Mouse (Mus musculus) left cerebral cortex, postnatal 10 days (tissue): ENCODE data around the gene Daam2. TPM values are rescaled to one million over a fixed set of nuclear protein-coding genes. Genes with fewer than 3 reads are reported as not detected.

Source experiments
- DNase-seq, 2 experiments: peaks; one replicate each; pipeline ENCODE4 v3.0.0; 2021 to 2022; ENCODE audit warnings: low spot score in 2 of 2, mixed read lengths in 1 of 2; ENCODE audit errors: extremely low spot score in 1 of 2
- intact Hi-C: fragments of 180-260 bp; cut with DNase I; formaldehyde crosslinking; loops from one replicate; pipeline ENCODE4 v1.15.1; 2025
- total RNA-seq, 2 experiments: library from RNA; stranded (reverse); gene quantifications; 2 replicates each; pipeline ENCODE4 v1.2.3; 2021

Daam2 gene
- total RNA-seq, 2 experiments from 2014 or later = 34.2 to 41.7 TPM

DNA sequence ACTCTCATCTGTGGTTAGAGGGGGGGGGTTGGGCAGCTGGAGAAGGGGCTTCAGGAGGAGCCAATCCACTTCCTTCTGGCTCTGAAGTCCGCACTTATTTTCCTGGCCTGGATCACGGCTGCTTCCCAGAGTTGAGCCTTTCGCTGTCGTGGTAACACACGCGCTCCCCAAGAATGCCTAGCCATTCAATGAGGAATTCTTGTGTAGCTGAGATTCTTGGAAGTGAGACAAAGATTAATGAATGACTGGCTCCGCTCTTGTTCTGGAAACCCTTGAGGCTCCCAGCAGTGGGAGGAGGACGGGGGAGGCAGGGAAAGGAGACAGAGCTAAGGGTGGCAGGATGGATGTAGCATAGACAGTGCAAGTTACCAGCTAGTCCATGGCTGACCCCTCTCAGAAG, 24.9 kb downstream of the Daam2 start:
- intact Hi-C loops = no loop called here
- DNase-seq = peak; percentile 58 to 79

DNA sequence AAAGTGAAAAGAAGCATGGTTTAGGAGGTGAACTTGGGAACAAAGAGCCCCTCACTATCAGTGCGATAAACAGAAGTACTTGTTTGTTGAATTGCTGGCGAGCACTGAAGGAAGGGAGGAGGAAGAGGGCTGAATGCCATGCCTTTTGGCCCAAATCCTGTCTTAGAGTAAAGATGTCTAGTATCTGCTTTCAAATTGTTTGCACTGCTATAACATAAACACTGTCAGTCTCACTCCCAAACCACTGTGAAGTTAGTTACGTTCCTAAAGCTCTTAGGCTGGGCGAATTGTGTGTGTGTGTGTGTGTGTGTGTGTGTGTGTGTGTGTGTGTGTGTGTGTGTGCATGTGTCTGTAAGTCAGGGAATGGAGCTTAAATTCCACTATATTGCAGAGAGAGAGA, 28.6 kb downstream of the Daam2 start:
- DNase-seq = no peak
- intact Hi-C loops = no loop called here

DNA sequence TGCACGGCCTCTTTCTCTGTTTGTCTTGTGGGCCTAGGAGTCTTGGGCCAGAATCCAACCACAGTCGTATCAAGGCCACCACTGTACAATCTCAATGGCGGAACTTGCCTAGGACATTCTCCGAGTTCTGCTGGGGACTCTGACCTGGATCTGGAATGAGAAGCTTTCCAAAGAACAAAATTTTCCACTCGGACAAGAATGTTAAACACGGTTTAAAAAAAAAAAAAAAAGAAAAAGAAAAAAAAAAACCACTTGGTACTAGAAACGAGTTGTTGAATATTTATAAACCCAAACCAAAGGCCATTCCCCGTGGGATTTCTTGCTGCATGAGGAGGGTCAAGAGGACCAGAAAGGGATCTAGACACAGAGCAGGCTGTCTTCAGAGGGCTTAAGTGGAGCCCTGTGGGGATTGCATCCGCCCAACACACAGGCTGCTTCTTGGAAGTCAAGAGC, 29.9 kb downstream of the Daam2 start:
- DNase-seq = peak; percentile 45 to 56
- intact Hi-C loops = no loop called here

DNA sequence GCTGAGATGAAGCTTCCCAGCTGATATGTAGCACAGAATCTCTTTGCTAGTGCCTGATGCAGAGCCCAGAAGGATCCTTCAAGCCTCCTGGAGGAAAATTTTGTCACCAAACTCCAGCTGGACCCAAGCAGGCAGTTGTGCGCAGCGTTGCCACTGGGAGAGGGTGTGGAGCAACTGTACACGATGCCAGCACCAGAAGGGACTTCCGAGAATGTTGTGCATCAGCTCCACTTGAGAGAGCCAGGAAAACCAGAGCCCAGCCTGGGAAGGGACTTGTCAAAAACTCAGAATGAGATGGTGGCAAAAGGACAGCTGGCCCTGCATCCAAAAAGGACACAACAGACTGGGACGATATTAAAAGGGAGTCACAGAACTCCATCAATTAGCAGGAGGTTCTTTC, 32.5 kb downstream of the Daam2 start:
- intact Hi-C loops = no loop called here

DNA sequence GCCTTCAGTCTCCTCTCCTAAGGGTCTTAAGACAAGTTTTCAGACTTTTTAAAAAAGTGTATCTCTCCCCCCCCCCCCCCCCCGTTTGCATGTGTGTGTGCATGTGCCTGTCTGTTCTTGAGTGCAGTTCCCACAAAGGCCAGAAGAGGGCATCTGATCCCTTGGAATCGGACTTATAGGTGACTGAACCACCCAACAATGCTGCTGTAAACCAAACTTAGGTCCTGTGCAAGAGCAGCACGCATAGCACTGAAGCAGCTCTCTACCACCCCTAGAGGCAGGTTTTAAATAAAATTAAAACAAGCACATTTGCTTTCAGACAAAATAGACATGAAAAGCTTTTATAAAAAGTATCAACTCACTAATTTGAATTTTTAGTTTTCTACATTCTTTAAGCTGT, 33.9 kb downstream of the Daam2 start:
- peak in 1 of 2 experiments; percentile 59 for DNase-seq
- intact Hi-C loops = no loop called here

More for the DNA sequence above, 32.5 kb downstream of the Daam2 start:
- DNase-seq = peak in 1 of 2 experiments; percentile 35

DNA sequence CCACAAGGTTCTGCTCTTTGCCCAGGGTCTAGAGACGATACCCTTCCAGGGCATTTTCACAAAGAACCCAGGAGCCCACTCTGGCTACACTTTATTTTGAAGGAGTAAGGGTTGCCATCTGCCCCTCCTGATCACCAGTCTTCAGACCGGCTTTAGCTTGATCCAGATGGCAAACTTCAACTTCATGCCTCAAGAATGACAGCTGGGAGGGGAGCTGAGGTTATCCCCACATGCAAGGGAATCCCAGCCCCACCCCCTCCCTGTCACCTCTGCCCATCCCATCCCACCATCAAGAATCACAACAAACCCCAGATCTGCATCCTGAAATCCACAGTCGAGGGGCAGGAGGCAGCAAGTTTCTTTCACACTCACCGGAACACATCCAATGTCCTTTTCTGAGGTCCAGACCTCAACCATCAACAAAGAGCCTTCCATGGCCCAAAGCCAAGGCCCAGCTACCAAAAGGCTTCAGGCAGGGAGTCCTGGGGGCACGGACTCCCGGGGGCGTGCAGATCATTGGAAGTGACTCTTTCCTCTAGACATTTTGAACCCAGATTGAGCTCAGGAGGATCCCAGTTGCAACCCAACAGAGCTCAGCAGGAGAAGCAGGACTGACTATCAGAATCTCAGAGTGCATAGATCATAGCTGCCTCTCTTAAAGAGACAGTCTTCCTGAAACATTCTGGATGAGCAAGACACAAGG, 35.5 kb downstream of the Daam2 start:
- intact Hi-C loops = no loop called here
- DNase-seq = peak in 1 of 2 experiments; percentile 37

DNA sequence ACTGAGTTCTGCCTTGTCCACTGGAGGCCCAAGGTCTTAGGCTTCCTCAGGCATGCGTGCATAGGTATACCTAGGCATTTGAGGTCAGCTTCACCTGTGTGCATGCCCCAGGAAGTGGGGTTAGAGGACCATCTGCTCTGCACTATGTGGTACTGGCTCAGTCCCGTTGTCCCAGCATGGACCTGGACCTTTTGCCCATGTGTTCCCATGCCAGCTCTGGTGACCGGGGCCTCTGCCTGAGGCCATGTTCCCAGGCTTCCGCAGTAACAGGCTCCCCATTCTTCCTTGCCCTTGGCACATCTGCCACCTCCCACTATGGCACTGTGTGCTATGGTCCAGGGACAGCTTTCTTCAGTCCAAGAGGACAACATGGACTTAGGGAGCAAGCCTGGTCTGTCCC, 36.1 kb downstream of the Daam2 start:
- intact Hi-C loops = no loop called here
- no peak for DNase-seq

DNA sequence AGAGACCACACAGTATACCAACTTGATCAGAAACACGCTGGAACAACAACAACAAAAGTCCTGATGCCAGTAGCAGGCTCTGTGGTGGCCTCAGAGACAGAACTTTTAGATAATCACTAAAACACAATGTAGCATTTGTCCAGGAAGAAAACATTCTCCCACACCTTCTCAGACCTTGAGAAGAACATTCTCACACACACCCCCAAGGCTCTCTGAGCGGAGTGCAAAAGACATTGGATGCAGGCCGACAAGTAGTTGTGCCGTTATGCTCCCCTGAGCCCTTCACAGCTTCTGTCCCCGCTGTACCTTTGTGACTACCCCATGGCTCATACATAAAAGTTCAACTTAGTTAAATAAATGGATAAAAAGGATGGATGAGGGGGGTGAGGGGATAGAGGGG, 37.6 kb downstream of the Daam2 start:
- no peak for DNase-seq
- intact Hi-C loops = no loop called here

DNA sequence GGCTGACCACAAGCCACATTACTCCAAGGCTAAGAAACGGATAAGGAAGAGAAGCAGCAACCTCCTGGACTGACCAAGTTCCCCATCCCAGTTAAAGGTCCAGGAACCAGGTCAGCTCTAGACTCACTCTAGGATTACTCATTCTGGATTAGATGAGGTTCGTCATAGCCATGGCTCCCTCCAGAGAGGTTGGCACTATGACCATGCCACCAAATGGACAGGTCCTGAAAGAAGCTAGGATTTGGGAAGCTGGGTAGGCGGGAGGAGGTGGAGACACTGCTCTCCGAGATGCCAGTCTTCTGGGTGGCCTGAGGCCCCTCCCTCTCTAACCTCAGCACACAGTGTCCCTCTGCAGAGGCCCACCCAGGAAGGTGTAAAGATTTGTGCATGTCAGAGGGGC, 38.2 kb downstream of the Daam2 start:
- DNase-seq = no peak
- intact Hi-C loops = no loop called here

DNA sequence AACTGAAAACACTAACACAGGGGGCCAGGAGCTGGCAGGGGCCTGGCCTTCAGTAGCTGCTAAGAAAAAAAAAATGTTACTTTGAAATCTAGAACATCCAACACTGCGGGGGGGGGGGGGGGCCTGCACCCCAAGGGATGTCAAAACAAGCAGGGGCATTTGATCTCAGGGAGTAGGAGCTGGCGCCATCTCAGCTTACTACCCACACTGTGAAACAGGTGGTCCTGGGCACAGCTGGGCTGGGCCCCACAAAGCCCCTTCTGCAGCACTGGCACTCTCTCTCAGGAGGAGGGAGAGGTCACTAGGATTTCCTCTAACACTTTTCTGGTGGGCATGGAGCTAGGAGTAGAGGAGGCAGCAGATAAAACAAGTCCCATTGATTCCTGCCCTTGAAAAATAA, 39.6 kb downstream of the Daam2 start:
- intact Hi-C loops = no loop called here

DNA sequence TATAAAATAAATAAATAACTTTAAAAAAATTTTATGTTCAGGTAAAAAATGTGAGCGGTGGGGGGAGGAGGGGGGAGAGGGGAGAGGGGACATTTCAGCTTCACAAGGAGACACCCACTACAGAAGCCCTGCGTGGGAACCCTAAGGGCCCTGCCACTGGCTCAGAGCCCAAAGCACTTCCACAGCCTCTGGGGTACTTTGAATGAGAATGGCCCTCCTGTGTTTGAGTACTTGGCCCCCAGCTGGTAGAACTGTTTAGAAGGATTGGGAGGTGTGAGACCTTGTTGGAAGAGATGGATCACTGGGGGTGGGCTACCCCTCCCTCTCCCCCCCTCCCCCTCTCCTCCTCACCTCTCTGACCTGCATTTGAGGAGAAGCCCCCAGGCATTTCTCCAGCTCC, 41.7 kb downstream of the Daam2 start:
- DNase-seq = no peak
- intact Hi-C loops = no loop called here

More for the DNA sequence above, 39.6 kb downstream of the Daam2 start:
- no peak for DNase-seq

DNA sequence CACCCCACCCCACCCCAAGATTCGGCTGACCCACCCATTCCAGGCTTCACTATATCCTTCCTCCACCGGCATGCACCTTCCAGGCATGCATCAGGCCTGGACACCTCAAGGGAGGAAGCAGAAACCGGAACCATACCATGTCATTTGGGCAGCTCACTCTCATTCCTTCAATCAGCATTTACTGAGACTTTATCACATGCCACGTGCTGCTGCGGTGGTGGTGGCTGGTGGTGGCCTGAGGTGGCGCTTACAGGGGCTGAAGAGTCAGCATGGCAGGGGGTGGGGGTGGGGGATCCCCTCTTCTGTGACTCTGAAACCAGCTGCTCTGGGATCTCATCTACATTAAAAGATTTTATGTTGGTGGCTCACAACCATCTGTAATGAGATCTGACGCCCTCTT, 42.1 kb downstream of the Daam2 start:
- intact Hi-C loops = no loop called here
- no peak for DNase-seq

DNA sequence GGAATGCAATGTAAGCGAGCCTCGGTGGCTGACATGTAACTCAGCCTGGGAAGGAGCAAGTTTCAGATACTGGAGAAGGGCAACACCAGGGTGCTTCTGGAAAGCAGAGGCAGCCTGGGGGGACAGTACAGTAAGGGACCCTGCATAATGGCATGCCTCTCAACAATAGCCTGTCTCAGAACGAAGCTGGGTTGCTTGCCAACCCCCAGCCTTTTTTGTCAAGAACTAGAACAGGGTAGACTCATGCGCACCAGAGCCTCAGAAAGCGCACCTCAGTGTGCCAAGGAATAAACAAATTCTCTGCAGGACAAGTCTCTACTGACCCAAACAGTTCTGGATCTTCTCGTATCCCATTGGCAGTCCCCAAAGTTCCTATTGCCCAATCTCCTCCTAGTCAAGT, 43.5 kb downstream of the Daam2 start:
- intact Hi-C loops = no loop called here
- no peak for DNase-seq

DNA sequence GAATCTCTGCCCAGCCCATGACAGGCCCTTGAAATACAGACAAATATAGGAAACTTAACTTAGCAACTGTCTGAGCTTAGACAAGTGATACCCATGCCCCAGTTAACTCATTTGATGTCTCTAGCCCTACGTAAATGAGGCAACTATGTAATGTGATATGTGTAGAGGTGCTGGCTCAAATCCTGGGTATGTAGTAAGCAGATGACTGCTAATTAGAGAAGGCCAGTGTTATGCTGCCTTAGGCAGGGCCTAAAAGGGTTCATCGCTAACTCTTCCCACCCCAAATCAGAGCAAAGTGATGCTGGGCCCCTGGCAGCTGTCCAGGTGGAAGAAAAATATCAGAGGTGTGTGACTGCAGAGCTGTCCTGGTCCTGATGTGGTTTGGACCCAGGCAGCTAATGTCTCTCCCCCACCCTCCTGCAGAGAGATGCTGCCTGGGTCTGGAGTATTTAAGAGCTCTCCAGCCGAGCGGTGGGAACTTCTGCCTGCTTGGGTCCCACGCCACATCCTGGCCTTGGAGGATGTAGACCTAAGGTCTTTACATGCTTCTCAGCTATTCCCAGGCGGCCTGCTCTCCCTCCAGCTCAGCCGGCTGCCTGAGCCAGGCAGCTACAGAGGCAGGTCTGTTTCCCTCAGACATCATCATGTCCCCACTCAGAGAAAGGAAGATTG, 44.4 kb downstream of the Daam2 start:
- intact Hi-C loops = no loop called here
- peak in 1 of 2 experiments; percentile 70 for DNase-seq

DNA sequence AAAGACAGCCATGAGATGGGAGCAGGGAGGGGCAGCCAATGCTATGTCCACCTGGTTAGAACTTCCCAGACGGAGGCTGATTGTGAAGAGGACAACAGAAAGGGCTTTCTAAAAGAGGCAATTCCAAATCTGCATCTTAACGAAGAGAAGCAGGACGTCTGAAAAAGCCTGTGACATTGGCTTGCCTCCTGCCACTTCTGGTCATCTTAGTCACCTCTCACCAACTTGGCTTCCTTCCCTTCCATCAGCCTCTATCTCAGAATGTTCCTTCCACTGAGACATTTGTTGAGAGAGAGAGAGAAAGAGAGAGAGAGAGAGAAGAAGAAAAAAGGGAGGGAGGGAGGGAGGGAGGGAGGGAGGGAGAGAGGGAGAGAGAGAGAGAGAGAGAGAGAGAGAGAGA, 47.1 kb downstream of the Daam2 start:
- intact Hi-C loops = no loop called here
- no peak for DNase-seq

DNA sequence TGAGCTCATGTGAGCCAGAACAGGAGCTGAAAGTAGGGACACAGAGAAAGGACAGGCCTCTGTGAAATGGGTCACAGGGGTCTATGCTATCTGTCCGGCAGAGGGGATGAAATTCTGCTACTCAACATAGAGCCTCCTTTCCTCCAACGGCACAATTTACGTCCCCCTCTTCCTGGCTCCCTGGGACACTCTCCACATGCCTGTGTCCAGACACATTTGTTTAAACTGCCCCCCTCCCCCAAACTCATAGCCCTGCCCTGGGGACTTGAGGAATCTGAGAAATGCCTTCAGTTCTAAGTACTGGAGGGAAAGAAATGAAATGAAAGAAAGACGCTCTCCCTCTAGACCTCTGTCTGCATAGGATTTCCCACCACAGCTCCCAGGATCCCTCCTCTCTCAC, 48.5 kb downstream of the Daam2 start:
- intact Hi-C loops = no loop called here
- DNase-seq = no peak

DNA sequence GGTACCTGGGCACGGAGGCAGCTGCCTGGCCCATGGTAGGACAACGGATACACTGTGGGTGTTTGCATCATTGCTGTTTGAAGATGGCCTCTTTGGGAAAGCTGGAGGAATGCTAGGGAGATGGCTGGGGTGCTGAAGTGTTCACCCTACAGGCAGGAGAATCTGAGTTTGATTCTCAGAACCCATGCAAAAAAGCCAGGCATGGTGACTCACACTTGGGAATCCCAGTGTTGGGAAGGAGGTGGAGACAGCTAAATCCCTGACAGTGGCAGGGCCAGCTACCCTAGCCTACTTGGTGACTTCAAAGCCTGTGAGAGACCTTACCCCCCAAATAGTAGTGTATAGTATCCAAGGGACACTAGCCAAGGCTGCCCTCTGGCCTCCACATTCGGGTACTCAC, 49.0 kb downstream of the Daam2 start:
- DNase-seq = no peak
- intact Hi-C loops = no loop called here

DNA sequence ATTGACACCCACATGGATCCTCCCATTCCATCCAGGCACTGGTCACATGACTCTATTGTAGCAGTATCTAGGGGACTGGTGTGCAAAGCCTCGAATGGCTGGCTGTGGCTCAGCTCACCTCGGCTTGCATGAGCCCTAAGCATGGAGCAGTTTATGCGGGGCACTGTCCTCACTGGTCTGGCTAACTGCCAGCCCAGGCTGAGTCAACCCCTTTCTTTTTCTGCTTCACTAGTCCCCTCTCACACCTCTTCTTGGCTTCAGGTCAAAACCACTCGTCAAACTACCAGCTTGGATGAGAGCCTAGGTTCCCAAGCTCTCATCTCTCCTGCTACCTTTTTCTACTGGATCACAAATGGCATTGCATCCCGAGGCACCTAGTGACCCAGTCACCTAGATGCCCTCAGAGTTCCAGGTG, 51.5 kb downstream of the Daam2 start:
- intact Hi-C loops = no loop called here
- no peak for DNase-seq

DNA sequence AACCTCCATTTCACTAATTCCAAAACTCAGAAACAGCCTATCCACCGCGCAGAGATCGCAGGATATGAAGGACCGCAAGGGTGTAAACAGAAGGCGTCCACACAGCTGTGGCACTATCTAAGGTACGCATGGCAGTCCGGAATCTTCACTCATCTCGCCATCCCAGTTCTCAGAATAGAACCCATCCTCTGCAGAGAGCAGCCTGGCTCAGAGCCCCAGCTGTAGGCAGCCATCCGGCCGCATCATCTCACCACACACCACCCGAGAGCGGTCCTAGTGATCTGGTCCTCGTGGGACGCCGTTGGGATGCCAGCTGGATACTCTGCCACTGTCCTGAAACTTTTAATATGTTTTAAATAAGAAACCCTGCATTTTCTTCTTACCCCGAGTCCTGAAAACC, 54.7 kb downstream of the Daam2 start:
- intact Hi-C loops = no loop called here
- DNase-seq = no peak

DNA sequence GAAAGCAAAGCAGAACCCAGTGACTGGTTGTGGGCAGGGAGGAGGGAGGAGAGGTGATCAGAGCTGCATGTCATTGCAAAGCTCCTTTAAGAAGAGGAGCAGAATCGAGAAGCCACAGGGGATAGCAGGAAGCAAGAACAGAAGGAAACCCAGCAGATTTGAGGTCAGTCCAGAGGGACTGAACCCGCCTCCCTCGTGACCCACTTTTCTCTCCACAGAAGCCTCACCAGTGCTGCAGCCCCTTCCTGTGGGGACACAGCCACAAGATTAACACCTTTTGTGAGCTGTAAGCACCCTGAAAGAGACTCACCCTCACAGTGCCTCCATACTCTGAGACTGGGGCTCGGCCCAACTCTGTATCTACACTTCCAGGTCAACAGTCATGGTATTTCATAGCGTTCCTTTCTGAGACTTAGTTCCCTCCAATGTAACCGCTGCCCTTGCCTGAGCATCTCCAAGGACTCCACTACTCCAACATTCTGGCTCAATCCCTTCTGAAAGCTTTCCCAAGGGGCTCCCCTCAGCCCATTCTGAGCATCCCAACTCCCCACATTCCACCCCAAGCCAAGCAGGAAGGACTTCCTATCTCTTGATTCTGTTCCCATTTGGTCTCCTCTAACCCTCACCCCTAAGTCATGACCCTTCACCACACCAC, 60.8 kb downstream of the Daam2 start:
- peak in 1 of 2 experiments; percentile 62 for DNase-seq
- intact Hi-C loops = no loop called here
